Mouse (Mus musculus) kidney, embryonic 15.5 days (tissue): Measurements from ENCODE around the gene Uaca. TPM values are rescaled to one million over a fixed set of nuclear protein-coding genes. Genes with fewer than 3 reads are reported as not detected.

Source experiments
- ATAC-seq: fragments of 200-750 bp; cut with Nextera tagmentation; replicated peaks from 2 replicates; pipeline ENCODE4 v1.8.0; 2017; ENCODE audit warnings: moderate TSS enrichment; ENCODE audit not compliant: low FRiP score
- H3K27ac ChIP-seq: fragments of 300-500 bp; sonication (generic); 2 replicates; pipeline ENCODE4 v1.5.1; 2015; ENCODE audit warnings: mild to moderate bottlenecking, inconsistent platforms
- H3K27me3 ChIP-seq: fragments of 300-500 bp; sonication (generic); 2 replicates; pipeline ENCODE4 v1.6.1; 2015; ENCODE audit warnings: inconsistent platforms
- H3K36me3 ChIP-seq: fragments of 300-500 bp; sonication (generic); 2 replicates; pipeline ENCODE4 v1.6.1; 2015; ENCODE audit warnings: inconsistent platforms
- H3K4me1 ChIP-seq: fragments of 300-500 bp; sonication (generic); 2 replicates; pipeline ENCODE4 v1.6.1; 2015; ENCODE audit warnings: inconsistent platforms
- H3K4me2 ChIP-seq: fragments of 300-500 bp; sonication (generic); 2 replicates; pipeline ENCODE4 v1.6.1; 2015; ENCODE audit warnings: moderate library complexity, mild to moderate bottlenecking, inconsistent platforms
- H3K4me3 ChIP-seq: fragments of 300-500 bp; sonication (generic); replicated peaks from 2 replicates; pipeline ENCODE4 v1.5.1; 2015; ENCODE audit warnings: mild to moderate bottlenecking, inconsistent platforms
- H3K9ac ChIP-seq: fragments of 300-500 bp; sonication (generic); 2 replicates; pipeline ENCODE4 v1.6.1; 2015; ENCODE audit warnings: mild to moderate bottlenecking, inconsistent platforms
- H3K9me3 ChIP-seq: fragments of 300-500 bp; sonication (generic); replicated peaks from 2 replicates; pipeline ENCODE4 v1.6.1; 2016; ENCODE audit warnings: inconsistent platforms
- WGBS: fragments of 180-500 bp; shearing (Covaris S2); methylation state at CpG from one replicate; pipeline ENCODE4 v1.1.7; 2015; ENCODE audit warnings: mixed read lengths; 5-methylcytosine and 5-hydroxymethylcytosine counted together
- polyA plus RNA-seq: library from polyadenylated mRNA; unstranded; fragments of >200 nt; fragmentation: Nextera tagmentation; extraction: Ambion mirVana; gene quantifications from 2 replicates; pipeline ENCODE4 v1.2.1, GENCODE M21; 2015

Uaca gene
- polyA plus RNA-seq, 1 experiment from 2014 or later = 36.2 TPM

- H3K4me2 ChIP-seq = no peak overlapping the region
- 0 out of 2 replicates have a peak, but pooled peaks cover 4% of the 10 kb centered on the region for H3K27me3 ChIP-seq
- H3K9ac ChIP-seq = no peak overlapping the region
- H3K27ac ChIP-seq = no peak overlapping the region
- peaks cover 8% of the 10 kb centered on the region; the same call in 1 of the 2 replicates for H3K4me1 ChIP-seq
- no peaks in the 10 kb centered on the region for H3K36me3 ChIP-seq
- H3K4me3 ChIP-seq = no peak overlapping the region
- WGBS = 88% methylated on average over 4 of the region's 4 CpGs
- no peaks in the 10 kb centered on the region for H3K9me3 ChIP-seq
- ATAC-seq = no peak
Observed at GRCm38 (mm10) chr9:60929290-60929983, 135.1 kb downstream of the Uaca start.

Other genes starting within 250 kb of the Uaca start
- gene Lrrc49, start 106.4 kb upstream of the Uaca start, polyA plus RNA-seq = 15.7 and 16.8 TPM in 2 replicates
- gene Larp6, start 81.6 kb upstream of the Uaca start, polyA plus RNA-seq = 1.6 and 1.7 TPM in 2 replicates